In genomic region chr12:79890291-79890690, GRCm38 (mm10) we compare ENCODE assay signal across 16 mouse cellular contexts.
DNase-seq lines count a peak whose midpoint lies in the region; ATAC-seq lines count a peak whose summit lies in the region.
"Had no signal": no experiment of that assay in that cellular context is flagged by ENCODE, and none has a peak within 500 bp of the region (broad histone marks: within the 10 kb centered on the region; RNA-seq: fewer than 3 reads in every experiment).

No protein-coding gene starts in this region.

- H3K27ac ChIP-seq in heart, embryonic 13.5 days (replicated peaks), result peak overlapping the region; percentile 33
- H3K27ac ChIP-seq in heart, embryonic 12.5 days (ENCODE audit: poor library complexity, severe bottlenecking), result no peak overlapping the region
- no peak overlapping the region for H3K27ac ChIP-seq in liver, embryonic 11.5 days (ENCODE audit: low read depth, low read length)
- peak overlapping the region; percentile 81 for H3K27ac ChIP-seq in embryonic facial prominence, embryonic 13.5 days
- H3K27ac ChIP-seq in limb, embryonic 15.5 days, result peak overlapping the region; percentile 77; the same call in 1 of the 2 replicates
- H3K27ac ChIP-seq: hindbrain, embryonic 15.5 days had no signal

- H3K27me3 ChIP-seq in heart, embryonic 13.5 days (replicated peaks), result no peaks in the 10 kb centered on the region
- H3K27me3 ChIP-seq in heart, embryonic 12.5 days (replicated peaks), result no peaks in the 10 kb centered on the region
- no peaks in the 10 kb centered on the region for H3K27me3 ChIP-seq in liver, embryonic 11.5 days (replicated peaks; ENCODE audit: control insufficient read depth, insufficient read depth, low read length)
- H3K27me3 ChIP-seq in embryonic facial prominence, embryonic 13.5 days, result no peaks in the 10 kb centered on the region
- no peaks in the 10 kb centered on the region for H3K27me3 ChIP-seq in limb, embryonic 15.5 days
- H3K27me3 ChIP-seq: hindbrain, embryonic 15.5 days had no signal

- no peak overlapping the region for H3K4me2 ChIP-seq in heart, embryonic 13.5 days
- no peak overlapping the region for H3K4me2 ChIP-seq in heart, embryonic 12.5 days
- H3K4me2 ChIP-seq in liver, embryonic 11.5 days, result no peak overlapping the region
- H3K4me2 ChIP-seq in embryonic facial prominence, embryonic 13.5 days, result no peak overlapping the region
- H3K4me2 ChIP-seq in limb, embryonic 15.5 days, result no peak overlapping the region
- H3K4me2 ChIP-seq: hindbrain, embryonic 15.5 days had no signal

- no peak for ATAC-seq in heart, embryonic 13.5 days (ENCODE audit: extremely low read depth, insufficient number of reproducible peaks, low FRiP score, low TSS enrichment)
- no peak for ATAC-seq in heart, embryonic 12.5 days (ENCODE audit: insufficient number of reproducible peaks, low FRiP score)
- no peak for ATAC-seq in liver, embryonic 11.5 days (replicated peaks; ENCODE audit: low FRiP score)
- no peak for ATAC-seq in embryonic facial prominence, embryonic 13.5 days (ENCODE audit: insufficient number of reproducible peaks, insufficient read depth, low FRiP score, low TSS enrichment, low read depth)
- ATAC-seq in limb, embryonic 15.5 days (ENCODE audit: insufficient number of reproducible peaks, low FRiP score, low TSS enrichment, low read depth), result no peak
- ATAC-seq: forebrain, embryonic 16.5 days; midbrain, embryonic 16.5 days had no signal

- 81% methylated on average over 7 of the region's 7 CpGs for WGBS in heart, embryonic 13.5 days
- WGBS in heart, embryonic 12.5 days, result 82% methylated on average over 7 of the region's 7 CpGs
- 86% methylated on average over 7 of the region's 7 CpGs for WGBS in liver, embryonic 11.5 days
- WGBS in embryonic facial prominence, embryonic 13.5 days, result 82% methylated on average over 7 of the region's 7 CpGs
- 92% methylated on average over 7 of the region's 7 CpGs for WGBS in limb, embryonic 15.5 days

- H3K9ac ChIP-seq in heart, embryonic 13.5 days, result no peak overlapping the region
- H3K9ac ChIP-seq in heart, embryonic 12.5 days, result no peak overlapping the region
- no peak overlapping the region for H3K9ac ChIP-seq in liver, embryonic 11.5 days (ENCODE audit: low read depth, low read length)
- no peak overlapping the region for H3K9ac ChIP-seq in embryonic facial prominence, embryonic 13.5 days
- no peak overlapping the region for H3K9ac ChIP-seq in limb, embryonic 15.5 days
- H3K9ac ChIP-seq: hindbrain, embryonic 15.5 days had no signal

- H3K4me3 ChIP-seq in heart, embryonic 13.5 days, result no peak overlapping the region
- H3K4me3 ChIP-seq in heart, embryonic 12.5 days, result no peak overlapping the region
- H3K4me3 ChIP-seq in liver, embryonic 11.5 days (ENCODE audit: low read depth, low read length), result no peak overlapping the region
- no peak overlapping the region for H3K4me3 ChIP-seq in embryonic facial prominence, embryonic 13.5 days
- no peak overlapping the region for H3K4me3 ChIP-seq in limb, embryonic 15.5 days
- H3K4me3 ChIP-seq: hindbrain, embryonic 15.5 days had no signal

- no peaks in the 10 kb centered on the region for H3K36me3 ChIP-seq in heart, embryonic 13.5 days
- no peaks in the 10 kb centered on the region for H3K36me3 ChIP-seq in heart, embryonic 12.5 days
- no peaks in the 10 kb centered on the region for H3K36me3 ChIP-seq in liver, embryonic 11.5 days (ENCODE audit: control insufficient read depth, insufficient read depth, low read length)
- no peaks in the 10 kb centered on the region for H3K36me3 ChIP-seq in embryonic facial prominence, embryonic 13.5 days
- H3K36me3 ChIP-seq in limb, embryonic 15.5 days, result no peaks in the 10 kb centered on the region
- H3K36me3 ChIP-seq: hindbrain, embryonic 15.5 days had no signal

- peaks cover 32% of the 10 kb centered on the region for H3K4me1 ChIP-seq in heart, embryonic 13.5 days
- H3K4me1 ChIP-seq in heart, embryonic 12.5 days (replicated peaks), result peaks cover 17% of the 10 kb centered on the region
- H3K4me1 ChIP-seq in liver, embryonic 11.5 days (replicated peaks; ENCODE audit: control insufficient read depth, insufficient read depth, low read length), result no peaks in the 10 kb centered on the region; the same call in 1 of the 2 replicates
- H3K4me1 ChIP-seq in embryonic facial prominence, embryonic 13.5 days, result peaks cover 48% of the 10 kb centered on the region
- H3K4me1 ChIP-seq in limb, embryonic 15.5 days, result peaks cover 51% of the 10 kb centered on the region

- no peaks in the 10 kb centered on the region for H3K9me3 ChIP-seq in heart, embryonic 13.5 days
- H3K9me3 ChIP-seq in heart, embryonic 12.5 days (replicated peaks), result no peaks in the 10 kb centered on the region
- H3K9me3 ChIP-seq in liver, embryonic 11.5 days (ENCODE audit: control insufficient read depth, low read length), result no peaks in the 10 kb centered on the region
- H3K9me3 ChIP-seq in embryonic facial prominence, embryonic 13.5 days, result no peaks in the 10 kb centered on the region
- no peaks in the 10 kb centered on the region for H3K9me3 ChIP-seq in limb, embryonic 15.5 days
- H3K9me3 ChIP-seq: hindbrain, embryonic 15.5 days had no signal

- DNase-seq in liver, embryonic 11.5 days (ENCODE audit: low spot score), result peak; percentile 26
- no peak for DNase-seq in liver
- no peak for DNase-seq in cerebellum, postnatal 14 days
- DNase-seq in embryo, embryonic 10 days (ENCODE audit: low spot score), result no peak
- DNase-seq: cerebellum, adult 11 months; gastrocnemius, postnatal 14 days; left cerebral cortex, postnatal 4 days; right cerebral cortex, postnatal 14 days; thymus, adult 2 months had no signal

Comparison
In these comparisons a context has a peak if more than half of its experiments do, and no peak if none do; other contexts are left out.
1. H3K27ac ChIP-seq: peak in heart, embryonic 13.5 days (single experiment), embryonic facial prominence, embryonic 13.5 days (single experiment) and limb, embryonic 15.5 days (single experiment); none in heart, embryonic 12.5 days (single experiment) and liver, embryonic 11.5 days (single experiment).